Mouse (Mus musculus) left cerebral cortex, postnatal 14 days (tissue): ENCODE data around the gene Slc13a4. TPM values are rescaled to one million over a fixed set of nuclear protein-coding genes. Genes with fewer than 3 reads are reported as not detected.

Source experiments
- DNase-seq, 2 experiments: peaks; one replicate each; pipeline ENCODE4 v3.0.0; 2021 to 2022; ENCODE audit warnings: low spot score in 2 of 2, mixed read lengths in 1 of 2
- intact Hi-C: fragments of 180-260 bp; cut with DNase I; formaldehyde crosslinking; loops from one replicate; pipeline ENCODE4 v1.15.1; 2025
- total RNA-seq, 2 experiments: library from RNA; stranded (reverse); gene quantifications; 2 replicates each; pipeline ENCODE4 v1.2.3; 2021

Slc13a4 gene
- total RNA-seq, 2 experiments from 2014 or later, result 11.1 to 13.9 TPM

GRCm38 (mm10) chr6:35265580-35266278, 42.2 kb downstream of the Slc13a4 start:
- no peak for DNase-seq
- intact Hi-C loops, result no loop called here

- intact Hi-C loops, result no loop called here
- DNase-seq, result no peak
Measured at GRCm38 (mm10) chr6:35260531-35260930, 47.4 kb downstream of the Slc13a4 start.

- DNase-seq, result no peak
- intact Hi-C loops, result loop anchor here (10.0 kb wide), 2 partner anchors 115 to 305 kb away; no protein-coding TSS in a partner anchor
Measured at GRCm38 (mm10) chr6:35259526-35259925, 48.4 kb downstream of the Slc13a4 start.

- DNase-seq, result no peak
- intact Hi-C loops, result loop anchor here (10.0 kb wide), 2 partner anchors 116 to 306 kb away; no protein-coding TSS in a partner anchor
Measured at GRCm38 (mm10) chr6:35258922-35259321, 49.0 kb downstream of the Slc13a4 start.

GRCm38 (mm10) chr6:35257626-35258190, 50.2 kb downstream of the Slc13a4 start:
- no peak for DNase-seq
- intact Hi-C loops, result loop anchor here (10.0 kb wide), 2 partner anchors 117 to 307 kb away; no protein-coding TSS in a partner anchor

GRCm38 (mm10) chr6:35256691-35257090, 51.2 kb downstream of the Slc13a4 start:
- peak; percentile 31 to 39 for DNase-seq
- intact Hi-C loops, result loop anchor here (10.0 kb wide), 2 partner anchors 118 to 308 kb away; no protein-coding TSS in a partner anchor

GRCm38 (mm10) chr6:35255017-35255416, 52.9 kb downstream of the Slc13a4 start:
- no peak for DNase-seq
- intact Hi-C loops, result loop anchor here (10.0 kb wide), 2 partner anchors 120 to 310 kb away; no protein-coding TSS in a partner anchor

- intact Hi-C loops, result loop anchor here (10.0 kb wide), 2 partner anchors 120 to 310 kb away; no protein-coding TSS in a partner anchor
Measured at GRCm38 (mm10) chr6:35254136-35254904, 53.6 kb downstream of the Slc13a4 start.

GRCm38 (mm10) chr6:35253474-35253873, 54.5 kb downstream of the Slc13a4 start:
- intact Hi-C loops, result loop anchor here (10.0 kb wide), 2 partner anchors 121 to 311 kb away; no protein-coding TSS in a partner anchor
- no peak for DNase-seq

More at GRCm38 (mm10) chr6:35254136-35254904, 53.6 kb downstream of the Slc13a4 start:
- no peak for DNase-seq

GRCm38 (mm10) chr6:35252477-35253346, 55.2 kb downstream of the Slc13a4 start:
- DNase-seq, result peak; percentile 86 to 88
- intact Hi-C loops, result loop anchor here (10.0 kb wide), 2 partner anchors 122 to 312 kb away; no protein-coding TSS in a partner anchor

- DNase-seq, result no peak
- intact Hi-C loops, result loop anchor here (10.0 kb wide), 2 partner anchors 123 to 313 kb away; no protein-coding TSS in a partner anchor
Measured at GRCm38 (mm10) chr6:35251807-35252476, 56.0 kb downstream of the Slc13a4 start.

GRCm38 (mm10) chr6:35245086-35245485, 62.8 kb downstream of the Slc13a4 start:
- intact Hi-C loops, result no loop called here
- no peak for DNase-seq

- no peak for DNase-seq
- intact Hi-C loops, result no loop called here
Measured at GRCm38 (mm10) chr6:35243989-35244388, 63.9 kb downstream of the Slc13a4 start.

- no peak for DNase-seq
- intact Hi-C loops, result no loop called here
Measured at GRCm38 (mm10) chr6:35243252-35243651, 64.7 kb downstream of the Slc13a4 start.

GRCm38 (mm10) chr6:35236108-35236785, 71.7 kb downstream of the Slc13a4 start:
- intact Hi-C loops, result no loop called here
- DNase-seq, result no peak

GRCm38 (mm10) chr6:35229415-35229814, 78.5 kb downstream of the Slc13a4 start:
- intact Hi-C loops, result no loop called here
- DNase-seq, result no peak

GRCm38 (mm10) chr6:35225696-35226095, 82.2 kb downstream of the Slc13a4 start:
- no peak for DNase-seq
- intact Hi-C loops, result no loop called here
